Mouse (Mus musculus) liver, embryonic 11.5 days (tissue): ENCODE measurements around the gene Zfp593. TPM values are rescaled to one million over a fixed set of nuclear protein-coding genes. Genes with fewer than 3 reads are reported as not detected.
A peak's percentile ranks its signal among the peaks of the same experiment; 100 is the strongest.

Source experiments
- ATAC-seq: fragments of 200-750 bp; cut with Nextera tagmentation; replicated peaks from 2 replicates; pipeline ENCODE4 v1.8.0; 2017; ENCODE audit warnings: moderate number of reproducible peaks, mild to moderate bottlenecking, moderate TSS enrichment, moderate library complexity; ENCODE audit not compliant: low FRiP score
- DNase-seq: peaks from one replicate; pipeline ENCODE4 v3.0.0-alpha.2; 2017; ENCODE audit warnings: low spot score
- H3K27ac ChIP-seq: fragments of 300-500 bp; sonication (generic); 2 replicates; pipeline ENCODE4 v1.5.1; 2014; ENCODE audit warnings: mild to moderate bottlenecking, low read depth, low read length, control low read depth
- H3K27me3 ChIP-seq: fragments of 300-500 bp; sonication (generic); replicated peaks from 2 replicates; pipeline ENCODE4 v1.6.1; 2014; ENCODE audit warnings: low read length, mixed read lengths; ENCODE audit not compliant: control insufficient read depth, insufficient read depth
- H3K36me3 ChIP-seq: fragments of 300-500 bp; sonication (generic); 2 replicates; pipeline ENCODE4 v1.6.1; 2014; ENCODE audit warnings: mild to moderate bottlenecking, low read length, moderate library complexity, mixed read lengths; ENCODE audit not compliant: control insufficient read depth, insufficient read depth
- H3K4me1 ChIP-seq: fragments of 300-500 bp; sonication (generic); replicated peaks from 2 replicates; pipeline ENCODE4 v1.6.1; 2014; ENCODE audit warnings: low read length, mixed read lengths; ENCODE audit not compliant: control insufficient read depth, insufficient read depth
- H3K4me2 ChIP-seq: fragments of 300-500 bp; sonication (generic); 2 replicates; pipeline ENCODE4 v1.6.1; 2014; ENCODE audit warnings: mild to moderate bottlenecking, control low read depth, moderate library complexity
- H3K4me3 ChIP-seq: fragments of 300-500 bp; sonication (generic); 2 replicates; pipeline ENCODE4 v1.5.1; 2014; ENCODE audit warnings: low read depth, low read length, control low read depth
- H3K9ac ChIP-seq: fragments of 300-500 bp; sonication (generic); 2 replicates; pipeline ENCODE4 v1.6.1; 2014; ENCODE audit warnings: low read depth, low read length, control low read depth
- H3K9me3 ChIP-seq: fragments of 300-500 bp; sonication (generic); 2 replicates; pipeline ENCODE4 v1.6.1; 2016; ENCODE audit warnings: low read length, inconsistent platforms, mixed read lengths; ENCODE audit not compliant: control insufficient read depth
- WGBS: fragments of 180-500 bp; shearing (Covaris S2); extraction: QIAGEN DNeasy Blood & Tissue Kit; methylation state at CpG from one replicate; pipeline ENCODE4 v1.1.7; 2014; 5-methylcytosine and 5-hydroxymethylcytosine counted together
- polyA plus RNA-seq: library from polyadenylated mRNA; unstranded; fragments of >200 nt; fragmentation: Nextera tagmentation; extraction: Ambion mirVana; gene quantifications from 2 replicates; pipeline ENCODE4 v1.2.1, GENCODE M21; 2014

Zfp593 gene
- polyA plus RNA-seq, 1 experiment from 2014 or later: 22.4 TPM

GRCm38 (mm10) chr4:134222793-134223600 is 22.4 kb downstream of the Zfp593 start:
- Histone ChIP-seq H3K36me3 (no peaks in the 10 kb centered on the region), H3K27me3 (no peaks in the 10 kb centered on the region), H3K4me2 (no peak overlapping the region), H3K4me3 (no peak overlapping the region), H3K4me1 (no peaks in the 10 kb centered on the region; the same call in 1 of the 2 replicates), H3K27ac (no peak overlapping the region), H3K9me3 (no peaks in the 10 kb centered on the region), H3K9ac (no peak overlapping the region)
- ATAC-seq: peak; percentile 29; the same call in 1 of the 2 replicates
- 54% methylated on average over 11 of the region's 11 CpGs for WGBS
- DNase-seq: no peak

- Histone ChIP-seq H3K4me3 (no peak overlapping the region), H3K27ac (no peak overlapping the region), H3K36me3 (no peaks in the 10 kb centered on the region), H3K9me3 (no peaks in the 10 kb centered on the region), H3K4me1 (peaks cover 3% of the 10 kb centered on the region), H3K4me2 (no peak overlapping the region), H3K9ac (no peak overlapping the region), H3K27me3 (no peaks in the 10 kb centered on the region)
- ATAC-seq (no peak), DNase-seq (no peak)
- 51% methylated on average over 6 of the region's 6 CpGs for WGBS
Measured at GRCm38 (mm10) chr4:134206488-134207053, 38.8 kb downstream of the Zfp593 start.

GRCm38 (mm10) chr4:134203340-134203896 is 42.0 kb downstream of the Zfp593 start:
- ATAC-seq (no peak), DNase-seq (no peak)
- no peak overlapping the region for H3K4me2 ChIP-seq
- no peaks in the 10 kb centered on the region for H3K9me3 ChIP-seq
- no peak overlapping the region for H3K4me3 ChIP-seq
- H3K9ac ChIP-seq: no peak overlapping the region
- H3K27ac ChIP-seq: no peak overlapping the region
- no peaks in the 10 kb centered on the region for H3K36me3 ChIP-seq
- H3K4me1 ChIP-seq: peaks cover 3% of the 10 kb centered on the region
- WGBS: 62% methylated on average over 17 of the region's 17 CpGs
- H3K27me3 ChIP-seq: no peaks in the 10 kb centered on the region

GRCm38 (mm10) chr4:134202904-134203303 is 42.5 kb downstream of the Zfp593 start, which contains the start of gene Gm7534:
TSS of gene Gm7534 (minus strand) at chr4:134203004.
- Histone ChIP-seq H3K27me3 (no peaks in the 10 kb centered on the region), H3K36me3 (no peaks in the 10 kb centered on the region), H3K9me3 (no peaks in the 10 kb centered on the region), H3K4me1 (peaks cover 3% of the 10 kb centered on the region), H3K9ac (no peak within 1 kb of the TSS), H3K27ac (no peak within 1 kb of the TSS), H3K4me3 (no peak within 1 kb of the TSS), H3K4me2 (no peak within 1 kb of the TSS)
- ATAC-seq: no peak
- DNase-seq: no peak
- 85% methylated on average over 4 of the region's 4 CpGs for WGBS

GRCm38 (mm10) chr4:134199371-134199770 is 46.0 kb downstream of the Zfp593 start:
- WGBS: 79% methylated on average over 2 of the region's 2 CpGs
- Histone ChIP-seq H3K4me2 (no peak overlapping the region), H3K9me3 (no peaks in the 10 kb centered on the region), H3K27ac (no peak overlapping the region), H3K4me3 (no peak overlapping the region), H3K9ac (no peak overlapping the region), H3K4me1 (no peaks in the 10 kb centered on the region), H3K27me3 (no peaks in the 10 kb centered on the region), H3K36me3 (no peaks in the 10 kb centered on the region)
- no peak for ATAC-seq
- no peak for DNase-seq

Other genes starting within 250 kb of the Zfp593 start
- 30.9 and 39.0 TPM in 2 replicates for gene Dhdds, start 244.7 kb downstream of the Zfp593 start, polyA plus RNA-seq
- gene Lin28a, start 226.8 kb downstream of the Zfp593 start, polyA plus RNA-seq: 5.8 TPM in 2 replicates
- not detected in 2 replicates for gene Zfp683, start 191.8 kb downstream of the Zfp593 start, polyA plus RNA-seq
- gene Crybg2, start 184.8 kb downstream of the Zfp593 start, polyA plus RNA-seq: 1.2 and 1.7 TPM in 2 replicates
- 16.4 TPM in 2 replicates for gene Cd52, start 150.5 kb downstream of the Zfp593 start, polyA plus RNA-seq
- 5.6 and 7.0 TPM in 2 replicates for gene Ubxn11, start 143.0 kb downstream of the Zfp593 start, polyA plus RNA-seq
- gene Sh3bgrl3, start 116.8 kb downstream of the Zfp593 start, polyA plus RNA-seq: 257 and 281 TPM in 2 replicates
- gene Cep85, start 58.5 kb downstream of the Zfp593 start, polyA plus RNA-seq: 42.9 and 44.2 TPM in 2 replicates
- not detected in 2 replicates for gene Gm7534, start 42.6 kb downstream of the Zfp593 start, polyA plus RNA-seq
- gene Catsper4, start 18.2 kb downstream of the Zfp593 start, polyA plus RNA-seq: not detected in 2 replicates
- 0.26 and 0.51 TPM in 2 replicates for gene Cnksr1, start 7.2 kb downstream of the Zfp593 start, polyA plus RNA-seq
- gene E130218I03Rik, start 1.9 kb downstream of the Zfp593 start, polyA plus RNA-seq: 0.39 and 0.52 TPM in 2 replicates
- not detected in 2 replicates for gene Gm30191, start 1.3 kb upstream of the Zfp593 start, polyA plus RNA-seq
- gene Grrp1, start 8.5 kb upstream of the Zfp593 start, polyA plus RNA-seq: 2.5 and 3.8 TPM in 2 replicates
- 19.3 and 20.0 TPM in 2 replicates for gene Pdik1l, start 42.3 kb upstream of the Zfp593 start, polyA plus RNA-seq
- 0.19 and 0.33 TPM in 2 replicates for gene Trim63, start 69.5 kb upstream of the Zfp593 start, polyA plus RNA-seq
- gene Slc30a2, start 97.6 kb upstream of the Zfp593 start, polyA plus RNA-seq: not detected in 2 replicates
- gene Extl1, start 138.3 kb upstream of the Zfp593 start, polyA plus RNA-seq: 0.42 and 0.67 TPM in 2 replicates
- 7.9 and 8.5 TPM in 2 replicates for gene Pafah2, start 150.7 kb upstream of the Zfp593 start, polyA plus RNA-seq
- gene Stmn1, start 222.7 kb upstream of the Zfp593 start, polyA plus RNA-seq: 896 and 908 TPM in 2 replicates